Mouse (Mus musculus) lung, adult 2 months (tissue): ENCODE measurements around the gene Kctd21. TPM values are rescaled to one million over a fixed set of nuclear protein-coding genes. Genes with fewer than 3 reads are reported as not detected.

Experiments
- DNase-seq: peaks from one replicate; pipeline ENCODE4 v3.0.0; 2022
- H3K4me1 ChIP-seq: fragments of 200-500 bp; 2 replicates; pipeline ENCODE4 v1.6.1; 2011; ENCODE audit warnings: low read length; ENCODE audit not compliant: control insufficient read depth, insufficient read depth
- H3K4me3 ChIP-seq: fragments of 200-500 bp; replicated peaks from 2 replicates; pipeline ENCODE3; 2011; ENCODE audit warnings: low read depth, mild to moderate bottlenecking, control low read depth, low read length; ENCODE audit errors: extremely low read depth
- CTCF ChIP-seq: fragments of 200-500 bp; IDR thresholded peaks from 2 replicates; pipeline ENCODE4 v1.5.1; 2011; ENCODE audit warnings: mild to moderate bottlenecking, low read length, control low read depth; ENCODE audit not compliant: insufficient read depth
- POLR2A ChIP-seq: fragments of 200-500 bp; IDR thresholded peaks from 2 replicates; pipeline ENCODE4 v1.6.1; 2011; ENCODE audit warnings: low read depth, mild to moderate bottlenecking, control low read depth, low read length, borderline replicate concordance; ENCODE audit errors: extremely low read depth
- WGBS: fragments of 180-500 bp; shearing (Covaris S2); methylation state at CpG from one replicate; pipeline ENCODE4 v1.1.7; 2018; 5-methylcytosine and 5-hydroxymethylcytosine counted together
- polyA plus RNA-seq: library from polyadenylated mRNA; depleted of rRNA; stranded (reverse); fragments of >200 nt; gene quantifications from 2 replicates; pipeline ENCODE4 v1.2.3, GENCODE M21; 2012

The Kctd21 gene
- polyA plus RNA-seq, 1 experiment = 11.5 TPM

DNA sequence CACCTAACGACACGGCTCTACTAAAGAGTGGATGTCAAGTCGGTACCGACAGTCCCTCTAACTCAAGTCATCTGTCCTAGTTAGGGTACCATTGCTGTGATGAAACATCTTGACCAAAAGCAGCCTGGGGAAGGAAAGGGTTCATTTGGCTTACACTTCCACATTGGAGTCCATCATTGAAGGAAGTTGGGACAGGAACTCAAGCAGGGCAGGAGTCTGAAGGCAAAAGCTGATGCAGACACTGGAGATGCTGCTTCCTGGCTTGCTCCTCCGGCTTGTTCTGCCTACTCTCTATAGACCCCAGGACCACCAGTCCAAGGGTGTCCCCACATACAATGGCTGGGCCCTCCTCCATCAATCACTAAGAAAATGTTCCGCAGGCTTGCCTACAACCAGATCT, 16.5 kb upstream of the Kctd21 start:
- Histone ChIP-seq H3K4me3 (no peak overlapping the region), H3K4me1 (no peaks in the 10 kb centered on the region)
- no peak for DNase-seq
- TF ChIP-seq POLR2A (no peak), CTCF (no peak)
- WGBS = 89% methylated on average over 6 of the region's 6 CpGs

DNA sequence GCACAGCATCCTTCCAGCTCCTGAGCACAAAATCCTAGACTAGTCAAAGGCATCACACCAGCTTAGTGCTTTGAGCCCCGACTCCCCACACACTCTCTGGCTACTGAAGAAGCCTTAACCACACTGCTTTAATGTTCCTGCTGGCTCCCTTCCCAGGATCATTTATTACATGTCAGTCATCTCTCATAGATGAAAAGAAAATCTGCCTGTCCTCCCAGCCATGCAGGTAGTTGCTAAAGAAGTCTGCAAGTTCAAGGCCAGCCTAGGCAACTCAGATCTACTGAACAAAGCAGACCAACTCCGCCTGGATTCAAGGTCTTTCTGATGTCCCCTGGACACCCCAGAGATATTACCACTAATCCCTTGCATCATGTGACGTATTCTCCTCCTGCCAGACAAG, 14.4 kb upstream of the Kctd21 start:
- H3K4me3 ChIP-seq = no peak overlapping the region
- TF ChIP-seq CTCF = no peak

DNA sequence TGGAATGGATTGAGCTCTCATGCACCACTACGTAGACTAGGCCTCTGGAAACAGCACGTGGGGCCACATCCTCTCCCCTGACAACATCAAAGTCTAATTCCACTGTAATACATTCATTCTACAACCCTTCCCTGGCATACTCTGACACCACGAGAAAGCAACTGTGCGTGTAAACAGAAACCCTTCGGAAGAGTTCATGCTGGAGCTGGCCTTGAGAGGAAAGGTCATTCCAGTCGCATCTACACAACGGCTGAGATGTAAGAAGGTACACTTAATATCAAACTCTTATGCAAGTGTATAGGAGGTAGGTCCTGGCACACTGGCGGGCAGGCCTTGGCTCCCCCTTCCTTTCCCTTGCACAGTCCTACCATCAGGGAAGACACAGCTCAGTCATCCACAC, 7.8 kb upstream of the Kctd21 start:
- Histone ChIP-seq H3K4me1 (no peaks in the 10 kb centered on the region), H3K4me3 (no peak overlapping the region)
- TF ChIP-seq CTCF (no peak), POLR2A (no peak)
- WGBS = 89% methylated on average over 8 of the region's 8 CpGs
- no peak for DNase-seq

More for the DNA sequence above, 14.4 kb upstream of the Kctd21 start:
- whole genome bisulfite sequencing = 81% methylated on average over 3 of the region's 3 CpGs
- DNase-seq = no peak
- H3K4me1 ChIP-seq = no peaks in the 10 kb centered on the region

DNA sequence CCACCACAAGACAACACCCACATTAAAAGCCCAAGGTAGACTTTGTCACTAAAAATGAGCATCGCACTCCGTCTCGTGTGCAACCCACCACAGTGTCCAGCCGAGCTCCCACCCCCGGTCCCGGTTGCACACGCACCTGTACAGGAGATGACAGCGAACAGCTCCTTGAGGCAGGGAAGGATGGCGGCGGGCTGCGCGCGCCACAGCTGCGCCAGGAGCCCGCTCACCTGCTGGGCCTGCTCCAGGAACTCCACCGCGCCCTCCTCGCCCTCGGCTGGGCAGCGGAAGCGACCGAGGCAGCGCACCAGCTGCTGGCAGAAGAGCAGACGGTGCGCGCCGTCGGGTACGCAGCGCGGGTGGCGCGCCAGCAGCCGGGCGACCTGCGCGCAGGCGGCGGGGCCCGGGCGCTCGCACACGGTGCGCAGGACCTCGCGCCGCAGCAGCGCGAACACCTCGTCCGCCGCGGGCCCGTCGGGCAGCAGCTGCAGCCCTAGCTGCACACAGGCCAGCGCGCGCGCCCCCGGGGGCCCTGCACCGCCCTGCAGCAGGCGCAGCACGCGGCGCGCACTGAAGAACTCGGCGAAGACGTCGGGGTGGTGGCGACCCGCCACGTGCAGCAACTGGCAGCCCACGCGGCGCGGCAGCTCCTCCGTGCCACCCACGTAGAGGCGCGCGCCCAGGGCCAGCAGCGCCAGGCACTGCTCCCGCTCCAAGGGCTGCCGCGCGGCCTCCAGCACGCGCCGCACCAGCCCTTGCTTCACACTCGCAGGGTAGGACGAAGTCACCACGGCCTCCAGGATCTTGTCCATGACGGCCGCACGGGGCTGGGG, 6.8 kb upstream of the Kctd21 start:
- TF ChIP-seq POLR2A (no peak), CTCF (no peak)
- WGBS = 24% methylated on average over 96 of the region's 96 CpGs
- DNase-seq = no peak
- no peak overlapping the region for H3K4me3 ChIP-seq
- H3K4me1 ChIP-seq = no peaks in the 10 kb centered on the region

DNA sequence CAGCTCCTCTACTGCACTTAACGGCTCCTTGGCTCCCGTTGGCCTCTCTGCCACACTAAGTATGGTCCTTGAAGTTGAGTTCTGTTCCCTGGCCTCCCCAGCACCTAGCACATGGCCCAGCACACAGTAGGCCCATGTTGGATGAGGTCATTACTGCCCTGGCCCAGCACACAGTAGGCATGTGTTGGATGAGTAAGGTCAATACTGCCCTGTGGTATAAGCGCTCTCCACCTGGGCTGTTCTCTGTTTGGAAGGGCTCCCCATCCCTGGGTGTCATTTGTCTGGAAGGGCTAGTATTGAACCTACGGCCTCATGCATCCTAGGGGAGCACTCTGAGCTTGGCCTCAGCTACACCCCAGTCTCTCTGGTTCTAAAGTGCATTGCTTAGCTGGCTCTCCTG, 4.8 kb upstream of the Kctd21 start:
- TF ChIP-seq CTCF = no peak
- TF ChIP-seq POLR2A = no peak
- DNase-seq = no peak
- Histone ChIP-seq H3K4me1 (no peaks in the 10 kb centered on the region), H3K4me3 (no peak overlapping the region)
- 84% methylated on average over 4 of the region's 4 CpGs for WGBS

DNA sequence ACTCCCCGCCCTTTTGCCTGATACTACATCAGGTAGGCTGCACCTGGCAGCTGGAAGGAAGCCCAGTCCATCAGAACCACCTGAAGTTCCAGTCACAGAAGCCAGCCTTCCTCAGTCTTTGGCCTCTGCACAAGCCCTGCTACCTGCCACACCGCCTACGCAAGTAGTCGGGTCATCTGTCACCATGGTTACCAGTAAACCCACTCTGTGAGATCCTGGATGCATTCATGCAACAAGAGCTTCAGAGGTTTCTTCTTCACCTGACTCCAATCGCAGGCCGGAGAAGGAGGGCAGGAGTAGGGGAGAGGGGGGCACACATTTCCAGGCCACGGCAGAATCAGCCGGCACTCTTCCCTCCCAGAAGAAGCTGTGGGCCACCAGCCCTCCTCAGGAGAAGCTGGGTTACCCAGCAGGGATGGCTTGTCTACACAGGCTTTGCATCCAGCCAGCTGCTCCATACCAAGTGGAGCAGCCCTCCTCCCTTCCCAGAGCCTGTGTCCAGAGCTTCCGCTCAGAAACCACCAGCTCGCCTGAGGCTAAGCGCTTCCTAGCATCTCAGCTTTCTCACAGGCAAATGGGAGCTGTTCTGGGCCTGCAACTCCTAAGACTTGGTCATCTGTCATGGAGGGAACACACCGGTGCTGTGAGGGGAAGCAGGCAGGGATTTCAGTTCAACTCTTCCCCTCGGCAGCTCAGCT, 3.1 kb upstream of the Kctd21 start:
- Histone ChIP-seq H3K4me3 (no peak overlapping the region), H3K4me1 (peaks cover 4% of the 10 kb centered on the region; the same call in 1 of the 2 replicates)
- TF ChIP-seq POLR2A (no peak), CTCF (no peak)
- 76% methylated on average over 13 of the region's 13 CpGs for whole genome bisulfite sequencing
- DNase-seq = no peak

DNA sequence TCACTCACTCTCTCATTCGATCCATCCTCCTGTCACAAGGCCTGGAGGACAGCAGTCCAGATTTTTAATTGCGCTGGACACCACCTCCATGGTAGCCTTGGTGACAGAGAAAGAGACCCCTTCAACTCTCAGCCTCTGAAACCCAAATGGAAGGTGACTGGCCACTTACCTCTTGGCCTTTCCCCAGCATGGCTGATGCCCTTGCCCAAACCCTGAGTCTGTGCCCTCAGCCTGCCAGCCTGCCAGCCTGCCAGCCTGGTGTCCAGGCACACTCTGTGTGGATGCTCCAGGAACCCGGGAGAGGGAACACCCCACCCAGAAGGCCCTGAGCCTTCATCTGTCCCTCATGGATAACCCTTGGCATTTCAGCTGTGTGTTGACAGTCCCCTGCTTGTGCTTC, 2.5 kb upstream of the Kctd21 start:
- TF ChIP-seq POLR2A = no peak
- TF ChIP-seq CTCF = no peak
- no peak overlapping the region for H3K4me3 ChIP-seq
- 85% methylated on average over 3 of the region's 3 CpGs for WGBS
- no peak for DNase-seq
- peaks cover 4% of the 10 kb centered on the region; the same call in 1 of the 2 replicates for H3K4me1 ChIP-seq

DNA sequence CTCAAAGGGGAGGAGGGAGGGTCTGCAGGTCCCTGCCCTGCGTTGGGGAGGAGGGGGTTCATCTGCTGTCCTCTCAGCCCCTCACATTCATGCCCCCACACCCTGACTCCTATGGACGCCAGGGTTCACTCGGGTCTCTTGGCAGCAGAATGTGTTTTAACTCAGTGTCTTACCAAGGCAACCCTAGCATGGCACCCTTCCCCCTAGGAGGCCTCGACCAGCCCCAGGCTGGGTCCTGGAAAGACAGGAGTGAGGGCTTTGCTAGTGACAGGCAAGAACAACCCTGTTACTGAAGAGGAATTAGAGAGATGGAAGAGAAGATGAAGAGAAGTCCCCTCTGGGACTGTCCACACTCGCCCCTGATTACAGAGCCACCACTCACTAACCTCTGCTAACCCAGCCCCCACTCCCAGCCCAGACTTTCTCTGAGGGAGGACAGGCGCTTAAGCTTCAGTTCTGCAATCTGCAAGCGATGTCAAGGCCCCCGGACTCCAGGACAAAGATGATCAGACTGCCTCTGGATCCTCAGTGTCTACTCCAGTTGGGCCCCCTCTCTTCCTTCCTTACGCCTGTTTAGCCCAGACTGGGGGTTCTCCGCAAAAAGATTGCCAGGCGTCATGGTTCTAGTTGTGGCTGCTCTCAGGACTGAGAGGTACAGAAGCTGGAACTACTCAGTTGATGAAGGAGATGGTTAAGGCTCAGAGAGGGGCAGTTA, 1.0 kb upstream of the Kctd21 start:
- 58% methylated on average over 11 of the region's 11 CpGs for WGBS
- no peak for DNase-seq
- TF ChIP-seq CTCF = no peak
- TF ChIP-seq POLR2A = no peak
- Histone ChIP-seq H3K4me1 (peaks cover 4% of the 10 kb centered on the region; the same call in 1 of the 2 replicates), H3K4me3 (peak overlapping the region; percentile 99)

DNA sequence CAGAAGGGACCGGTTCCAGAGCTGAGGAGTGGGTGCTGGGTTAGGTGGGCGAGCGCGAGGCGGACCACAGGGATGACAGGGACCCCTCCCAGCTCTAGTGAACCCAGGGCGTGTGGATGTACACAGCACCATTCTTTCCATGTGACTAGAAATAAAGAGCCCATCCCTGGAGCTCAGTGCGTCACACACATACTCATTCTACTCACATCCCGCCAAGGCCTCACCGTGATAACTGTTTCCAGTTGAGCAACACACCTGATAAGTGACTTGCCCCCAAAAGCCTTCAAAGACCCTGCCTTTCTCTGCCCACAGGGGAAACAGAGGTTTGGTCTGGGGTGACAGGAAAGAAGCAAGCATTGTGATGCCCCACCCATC, 527 bp downstream of the Kctd21 start:
- H3K4me1 ChIP-seq = peaks cover 4% of the 10 kb centered on the region; the same call in 1 of the 2 replicates
- peak overlapping the region; percentile 98 for H3K4me3 ChIP-seq
- WGBS = 1% methylated on average over 9 of the region's 9 CpGs
- no peak for DNase-seq
- TF ChIP-seq CTCF (no peak), POLR2A (no peak)

DNA sequence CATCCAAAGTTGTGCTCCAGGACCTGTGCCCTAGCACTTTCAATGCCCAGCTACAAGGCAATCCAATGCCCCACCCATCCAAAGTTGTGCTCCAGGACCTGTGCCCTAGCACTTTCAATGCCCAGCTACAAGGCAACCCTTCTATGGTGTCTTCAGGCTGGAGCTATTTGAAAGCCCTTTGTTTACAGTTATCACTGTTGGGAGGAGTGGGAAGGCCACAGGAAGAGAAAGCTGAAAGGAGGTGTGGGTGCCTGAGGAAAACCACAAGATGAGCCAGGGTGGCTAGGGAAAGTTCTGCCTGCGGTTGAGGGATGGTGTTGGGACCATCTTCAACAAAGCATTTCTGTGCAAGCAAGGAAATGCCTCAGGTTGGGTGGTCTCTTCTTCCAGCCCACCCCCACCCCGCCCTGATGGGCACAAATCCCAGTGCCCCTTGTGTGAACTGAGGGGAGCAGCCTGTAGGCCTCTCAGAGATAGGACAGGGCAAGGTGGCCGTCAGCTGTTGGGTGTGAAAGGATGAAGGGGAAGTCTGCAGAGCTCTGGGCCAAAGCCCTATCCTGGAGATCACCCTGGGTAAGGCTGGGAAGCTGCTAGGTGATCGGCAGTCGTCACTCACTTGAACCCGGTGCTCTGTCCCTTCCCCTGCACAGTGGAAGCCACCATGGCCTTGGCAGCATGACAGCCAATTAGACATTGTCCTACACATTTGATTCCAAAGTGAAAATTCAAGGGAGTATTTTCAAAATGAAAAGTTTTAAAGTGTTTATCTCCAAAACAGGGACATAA, 1.2 kb downstream of the Kctd21 start:
- Histone ChIP-seq H3K4me3 (no peak overlapping the region), H3K4me1 (peaks cover 4% of the 10 kb centered on the region; the same call in 1 of the 2 replicates)
- no peak for DNase-seq
- TF ChIP-seq CTCF (no peak), POLR2A (no peak)
- 70% methylated on average over 6 of the region's 6 CpGs for WGBS
